In the genomic region with DNA sequence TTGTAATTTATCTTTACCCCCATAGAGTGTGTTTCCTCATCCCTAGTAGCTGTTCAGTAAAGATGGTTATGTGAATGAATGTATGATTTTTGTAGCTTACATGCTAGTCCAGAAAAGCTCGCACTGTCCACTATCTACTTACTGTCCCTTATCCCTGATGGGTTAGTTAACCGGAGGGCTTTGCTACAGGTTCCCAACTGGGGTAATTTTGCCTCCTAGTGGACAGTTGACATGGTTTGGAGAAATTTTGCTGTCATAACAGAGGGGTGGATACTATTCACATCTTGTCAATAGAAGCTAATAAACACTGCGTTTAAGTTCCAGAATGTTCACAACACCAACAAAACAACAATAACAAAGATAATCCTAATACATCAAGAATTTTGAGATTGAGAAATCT, we compare ENCODE assay signal across 22 mouse cellular contexts.
A peak's percentile ranks its signal among the peaks of the same experiment; 100 is the strongest.
DNase-seq lines count a peak whose midpoint lies in the region; ATAC-seq and TF ChIP-seq lines count a peak whose summit lies in the region.
"Had no signal": no experiment of that assay in that cellular context is flagged by ENCODE, and none has a peak within 500 bp of the region (broad histone marks: within the 10 kb centered on the region; RNA-seq: fewer than 3 reads in every experiment).

No protein-coding gene starts in this region.

- H3K4me1 ChIP-seq in heart, postnatal 0 days (ENCODE audit: control insufficient read depth, insufficient read depth): no peaks in the 10 kb centered on the region
- no peaks in the 10 kb centered on the region for H3K4me1 ChIP-seq in hindbrain, embryonic 13.5 days (replicated peaks)
- H3K4me1 ChIP-seq: forebrain, embryonic 15.5 days; heart, embryonic 13.5 days; limb, embryonic 12.5 days; liver, embryonic 12.5 days had no signal

- H3K9ac ChIP-seq in heart, postnatal 0 days (replicated peaks; ENCODE audit: low read depth, low read length): no peak overlapping the region
- H3K9ac ChIP-seq in hindbrain, embryonic 13.5 days: no peak overlapping the region
- H3K9ac ChIP-seq: forebrain, embryonic 15.5 days; heart, embryonic 13.5 days; hindbrain, embryonic 14.5 days; limb, embryonic 12.5 days; liver, embryonic 12.5 days had no signal

- TF ChIP-seq CTCF in heart, postnatal 0 days (IDR thresholded peaks at IDR 0.05; ENCODE audit: low read depth): peak; percentile 35
- peak; percentile 15 for TF ChIP-seq CTCF in left cerebral cortex, adult 2 months (IDR thresholded peaks at IDR 0.05)
- TF ChIP-seq CTCF in Patski (IDR thresholded peaks at IDR 0.05): peak; percentile 56

- no peak overlapping the region for H3K27ac ChIP-seq in heart, postnatal 0 days (ENCODE audit: low read depth)
- H3K27ac ChIP-seq in left cerebral cortex, adult 2 months: no peak overlapping the region
- H3K27ac ChIP-seq in hindbrain, embryonic 13.5 days: no peak overlapping the region
- H3K27ac ChIP-seq: forebrain, embryonic 15.5 days; heart, embryonic 13.5 days; hindbrain, embryonic 14.5 days; limb, embryonic 12.5 days; liver, embryonic 12.5 days; macrophage had no signal

- intact Hi-C loops in heart, postnatal 36 days (cut with DNase I): loop anchor here (2.0 kb wide), 1 partner anchor 566 kb away; no protein-coding TSS in a partner anchor
- intact Hi-C loops in left cerebral cortex, adult 2 months (cut with DNase I): loop anchor here (1.0 kb wide), 1 partner anchor 566 kb away; no protein-coding TSS in a partner anchor
- intact Hi-C loops in left cerebral cortex, postnatal 4 days (cut with DNase I): no loop called here

- no peak for TF ChIP-seq EP300 in heart, postnatal 0 days (IDR thresholded peaks at IDR 0.05; ENCODE audit: low read depth)

- CTCF ChIA-PET in Patski (lab: Charles Lee): interaction anchor here (0.9 kb wide), 1 partner anchor 564 kb away, joined by 4 read pairs; no protein-coding TSS in a partner anchor

- no peak for DNase-seq in heart, postnatal 0 days (ENCODE audit: low spot score)
- no peak for DNase-seq in heart, postnatal 36 days
- no peak for DNase-seq in left cerebral cortex, adult 2 months (ENCODE audit: extremely low spot score in 1 of 2, low spot score in 2 of 2)
- DNase-seq in left cerebral cortex, postnatal 4 days: no peak
- peak; percentile 5 for DNase-seq in 416B (ENCODE audit: low read depth)
- no peak for DNase-seq in Patski (ENCODE audit: low read depth, low spot score)
- DNase-seq: adrenal gland, postnatal 25 days; cerebellum, postnatal 25 days; gastrocnemius, postnatal 14 days; heart, adult 11 months; lung, adult 2 months; thymus, postnatal 36 days had no signal

- in situ Hi-C loops in Patski (cut with MboI; ENCODE audit: low pct_unique_long_range_greater_than_20kb): loop anchor here (10.0 kb wide), 1 partner anchor 564 kb away; no protein-coding TSS in a partner anchor

- no peaks in the 10 kb centered on the region for H3K9me3 ChIP-seq in heart, postnatal 0 days (replicated peaks; ENCODE audit: control insufficient read depth, low read length)
- no peaks in the 10 kb centered on the region for H3K9me3 ChIP-seq in hindbrain, embryonic 13.5 days
- H3K9me3 ChIP-seq: forebrain, embryonic 15.5 days; heart, embryonic 13.5 days; limb, embryonic 12.5 days; liver, embryonic 12.5 days had no signal

- POLR2A ChIA-PET in Patski (lab: Charles Lee): no interaction called here

- no peak overlapping the region for H3K4me3 ChIP-seq in heart, postnatal 0 days (ENCODE audit: low read depth, low read length)
- no peak overlapping the region for H3K4me3 ChIP-seq in left cerebral cortex, adult 2 months
- H3K4me3 ChIP-seq in hindbrain, embryonic 13.5 days: no peak overlapping the region
- H3K4me3 ChIP-seq: forebrain, embryonic 15.5 days; heart, embryonic 13.5 days; limb, embryonic 12.5 days; liver, embryonic 12.5 days had no signal

- no peak overlapping the region for H3K4me2 ChIP-seq in heart, postnatal 0 days (ENCODE audit: low read depth, low read length)
- no peak overlapping the region for H3K4me2 ChIP-seq in hindbrain, embryonic 13.5 days
- H3K4me2 ChIP-seq: forebrain, embryonic 15.5 days; heart, embryonic 13.5 days; hindbrain, embryonic 14.5 days; limb, embryonic 12.5 days; liver, embryonic 12.5 days had no signal

- 62% methylated on average over 3 of the region's 3 CpGs for WGBS in heart, postnatal 0 days
- WGBS in hindbrain, embryonic 13.5 days: 87% methylated on average over 3 of the region's 3 CpGs

- no peaks in the 10 kb centered on the region for H3K36me3 ChIP-seq in heart, postnatal 0 days (replicated peaks; ENCODE audit: control insufficient read depth, insufficient read depth, low read length)
- no peaks in the 10 kb centered on the region for H3K36me3 ChIP-seq in hindbrain, embryonic 13.5 days
- H3K36me3 ChIP-seq: forebrain, embryonic 15.5 days; heart, embryonic 13.5 days; limb, embryonic 12.5 days; liver, embryonic 12.5 days had no signal

- no peak for ATAC-seq in heart, postnatal 0 days (ENCODE audit: insufficient read depth, low read depth)
- no peak for ATAC-seq in Patski
- no peak for ATAC-seq in hindbrain, embryonic 13.5 days (ENCODE audit: low FRiP score)
- ATAC-seq: CD4-positive, CD25-positive, alpha-beta regulatory T cell, adult 4 months; forebrain, embryonic 15.5 days; inflammation-experienced regulatory T-cells, adult 6 months; liver, embryonic 12.5 days; midbrain, embryonic 16.5 days had no signal

- no peaks in the 10 kb centered on the region for H3K27me3 ChIP-seq in heart, postnatal 0 days (ENCODE audit: control insufficient read depth, insufficient read depth, low read length)
- no peaks in the 10 kb centered on the region for H3K27me3 ChIP-seq in Patski
- no peaks in the 10 kb centered on the region for H3K27me3 ChIP-seq in hindbrain, embryonic 13.5 days
- H3K27me3 ChIP-seq: forebrain, embryonic 15.5 days; heart, embryonic 13.5 days; limb, embryonic 12.5 days; liver, embryonic 12.5 days had no signal
